12 mouse cellular contexts compared by ENCODE assay signal in genomic region chr10:95695603-95696252, GRCm38 (mm10). TPM values are rescaled to one million over a fixed set of nuclear protein-coding genes. Genes with fewer than 3 reads are reported as not detected.
DNase-seq lines count a peak whose midpoint lies in the region; ATAC-seq lines count a peak whose summit lies in the region.
"Had no signal": no experiment of that assay in that cellular context is flagged by ENCODE, and none has a peak within 500 bp of the region (broad histone marks: within the 10 kb centered on the region; RNA-seq: fewer than 3 reads in every experiment).

No protein-coding gene starts in this region.

- intact Hi-C loops in heart, postnatal 36 days (cut with DNase I): loop anchor here (10.0 kb wide), 1 partner anchor 339 kb away; no protein-coding TSS in a partner anchor

- 0 out of 2 replicates have a peak overlapping the region, but pooled peaks have one; percentile 14 for H3K27ac ChIP-seq in liver, embryonic 15.5 days (replicated peaks)
- no peak overlapping the region for H3K27ac ChIP-seq in liver, embryonic 11.5 days (ENCODE audit: low read depth, low read length)
- H3K27ac ChIP-seq in intestine, embryonic 16.5 days (ENCODE audit: low read length): no peak overlapping the region; the same call in 1 of the 2 replicates

- DNase-seq in heart, adult 11 months: peak; percentile 91
- DNase-seq in heart, postnatal 36 days: no peak
- no peak for DNase-seq in liver, embryonic 11.5 days (ENCODE audit: low spot score)
- DNase-seq in kidney, postnatal 14 days: peak; percentile 41
- DNase-seq in thymus, postnatal 25 days: no peak
- no peak for DNase-seq in urinary bladder, adult 2 months (ENCODE audit: low spot score)
- DNase-seq: left cerebral cortex, postnatal 4 days had no signal

- 69% methylated on average over 18 of the region's 18 CpGs for whole genome bisulfite sequencing in liver, embryonic 15.5 days (ENCODE audit: insufficient replicate concordance)
- WGBS in liver, embryonic 11.5 days: 85% methylated on average over 18 of the region's 18 CpGs
- 82% methylated on average over 18 of the region's 18 CpGs for WGBS in intestine, embryonic 16.5 days

- H3K9ac ChIP-seq in liver, embryonic 15.5 days: no peak overlapping the region
- H3K9ac ChIP-seq in liver, embryonic 11.5 days (ENCODE audit: low read depth, low read length): no peak overlapping the region
- no peak overlapping the region for H3K9ac ChIP-seq in intestine, embryonic 16.5 days (ENCODE audit: low read depth, low read length)
- H3K9ac ChIP-seq: hindbrain, embryonic 14.5 days had no signal

- ATAC-seq in liver, embryonic 15.5 days (ENCODE audit: insufficient read depth): peak; percentile 47
- ATAC-seq in liver, embryonic 11.5 days (replicated peaks; ENCODE audit: low FRiP score): no peak
- peak; percentile 49; the same call in 1 of the 2 replicates for ATAC-seq in intestine, embryonic 16.5 days
- ATAC-seq: CD4-positive, CD25-positive, alpha-beta regulatory T cell, adult 4 months had no signal

- no peaks in the 10 kb centered on the region for H3K36me3 ChIP-seq in liver, embryonic 15.5 days (replicated peaks)
- no peaks in the 10 kb centered on the region for H3K36me3 ChIP-seq in liver, embryonic 11.5 days (ENCODE audit: control insufficient read depth, insufficient read depth, low read length)
- H3K36me3 ChIP-seq in intestine, embryonic 16.5 days (ENCODE audit: control insufficient read depth, insufficient read depth, low read length): no peaks in the 10 kb centered on the region

- H3K4me2 ChIP-seq in liver, embryonic 15.5 days: no peak overlapping the region
- no peak overlapping the region for H3K4me2 ChIP-seq in liver, embryonic 11.5 days
- no peak overlapping the region for H3K4me2 ChIP-seq in intestine, embryonic 16.5 days (ENCODE audit: low read depth, low read length)
- H3K4me2 ChIP-seq: hindbrain, embryonic 14.5 days had no signal

- no peak overlapping the region for H3K4me3 ChIP-seq in liver, embryonic 15.5 days (replicated peaks)
- H3K4me3 ChIP-seq in liver, embryonic 11.5 days (ENCODE audit: low read depth, low read length): no peak overlapping the region
- H3K4me3 ChIP-seq in intestine, embryonic 16.5 days (ENCODE audit: low read length): no peak overlapping the region

- 0 out of 2 replicates have a peak, but pooled peaks cover 4% of the 10 kb centered on the region for H3K4me1 ChIP-seq in liver, embryonic 15.5 days (replicated peaks)
- no peaks in the 10 kb centered on the region for H3K4me1 ChIP-seq in liver, embryonic 11.5 days (replicated peaks; ENCODE audit: control insufficient read depth, insufficient read depth, low read length)
- H3K4me1 ChIP-seq in intestine, embryonic 16.5 days (ENCODE audit: control insufficient read depth, insufficient read depth, low read length): no peaks in the 10 kb centered on the region

- H3K27me3 ChIP-seq in liver, embryonic 15.5 days: no peaks in the 10 kb centered on the region
- H3K27me3 ChIP-seq in liver, embryonic 11.5 days (replicated peaks; ENCODE audit: control insufficient read depth, insufficient read depth, low read length): no peaks in the 10 kb centered on the region
- no peaks in the 10 kb centered on the region for H3K27me3 ChIP-seq in intestine, embryonic 16.5 days (replicated peaks; ENCODE audit: control insufficient read depth, insufficient read depth, low read length)

- H3K9me3 ChIP-seq in liver, embryonic 15.5 days (replicated peaks): no peaks in the 10 kb centered on the region
- no peaks in the 10 kb centered on the region for H3K9me3 ChIP-seq in liver, embryonic 11.5 days (ENCODE audit: control insufficient read depth, low read length)
- no peaks in the 10 kb centered on the region for H3K9me3 ChIP-seq in intestine, embryonic 16.5 days (ENCODE audit: control insufficient read depth, low read length)

RNA-seq across cellular contexts. Expression of gene Anapc15-ps, which starts 22.5 kb away (rescaled TPM):
- total RNA-seq in heart, postnatal 36 days (2021): not detected
- not detected in 2 replicates for polyA plus RNA-seq in liver, embryonic 15.5 days (2015; fragmentation: Nextera tagmentation; extraction: Ambion mirVana)
- polyA plus RNA-seq in liver, embryonic 11.5 days (2014; fragmentation: Nextera tagmentation; extraction: Ambion mirVana): not detected in 2 replicates
- not detected in 2 replicates for polyA plus RNA-seq in intestine, embryonic 16.5 days (2015; fragmentation: Nextera tagmentation; extraction: Ambion mirVana)
- polyA plus RNA-seq in urinary bladder, adult 2 months (2012; rRNA removed): 0.25 and 0.46 TPM in 2 replicates
- total RNA-seq: layer of hippocampus, adult 18-20 months; left cerebral cortex, postnatal 4 days had no signal
- polyA plus RNA-seq: CD4-positive, CD25-positive, alpha-beta regulatory T cell, adult 4 months; hindbrain, embryonic 14.5 days had no signal

Comparison
In these comparisons a context has a peak if more than half of its experiments do, and no peak if none do; other contexts are left out.
1. DNase-seq: peak in heart, adult 11 months (single experiment) and kidney, postnatal 14 days (single experiment); none in heart, postnatal 36 days (0 of 2), liver, embryonic 11.5 days (single experiment), thymus, postnatal 25 days (single experiment) and urinary bladder, adult 2 months (single experiment).